Mouse (Mus musculus) forebrain, embryonic 11.5 days (tissue): ENCODE measurements at regions not wholly inside any gene's neighbourhood (a gene's known extent, or its start where the extent isn't known, plus 50 kb on each side); places are given as distances from the start of the nearest gene placed in this dataset.
"Not testable (repeated sequence)": the region's sequence is repeated elsewhere in the genome, so short reads cannot be mapped to it uniquely, and the experiment has no call there.

Experiments
- ATAC-seq: fragments of 200-750 bp; cut with Nextera tagmentation; replicated peaks from 2 replicates; pipeline ENCODE4 v1.8.0; 2017; ENCODE audit warnings: moderate TSS enrichment; ENCODE audit not compliant: low FRiP score
- DNase-seq: peaks from one replicate; pipeline ENCODE4 v3.0.0-alpha.2; 2017; ENCODE audit warnings: low spot score
- H3K27ac ChIP-seq: fragments of 300-500 bp; sonication (generic); 2 replicates; pipeline ENCODE4 v1.5.1; 2014; ENCODE audit warnings: low read depth, low read length
- H3K27me3 ChIP-seq: fragments of 300-500 bp; sonication (generic); 2 replicates; pipeline ENCODE4 v1.6.1; 2014; ENCODE audit warnings: mild to moderate bottlenecking, low read length, mixed read lengths; ENCODE audit not compliant: control insufficient read depth, insufficient read depth
- H3K36me3 ChIP-seq: fragments of 300-500 bp; sonication (generic); 2 replicates; pipeline ENCODE4 v1.6.1; 2014; ENCODE audit warnings: mild to moderate bottlenecking, low read length, moderate library complexity, mixed read lengths; ENCODE audit not compliant: control insufficient read depth, insufficient read depth
- H3K4me1 ChIP-seq: fragments of 300-500 bp; sonication (generic); replicated peaks from 2 replicates; pipeline ENCODE4 v1.6.1; 2014; ENCODE audit warnings: low read length, mixed read lengths; ENCODE audit not compliant: control insufficient read depth, insufficient read depth
- H3K4me2 ChIP-seq: fragments of 300-500 bp; sonication (generic); 2 replicates; pipeline ENCODE4 v1.6.1; 2014; ENCODE audit warnings: low read depth, mild to moderate bottlenecking, low read length, moderate library complexity, mixed read lengths; ENCODE audit not compliant: severe bottlenecking
- H3K4me3 ChIP-seq: fragments of 300-500 bp; sonication (generic); 2 replicates; pipeline ENCODE4 v1.5.1; 2014; ENCODE audit warnings: low read depth, low read length
- H3K9ac ChIP-seq: fragments of 300-500 bp; sonication (generic); 2 replicates; pipeline ENCODE4 v1.6.1; 2014; ENCODE audit warnings: low read length
- H3K9me3 ChIP-seq: fragments of 300-500 bp; sonication (generic); 2 replicates; pipeline ENCODE4 v1.6.1; 2016; ENCODE audit warnings: low read length, mixed read lengths; ENCODE audit not compliant: control insufficient read depth
- WGBS: fragments of 180-500 bp; shearing (Covaris S2); extraction: QIAGEN DNeasy Blood & Tissue Kit; methylation state at CpG from one replicate; pipeline ENCODE4 v1.1.7; 2014; 5-methylcytosine and 5-hydroxymethylcytosine counted together

GRCm38 (mm10) chr11:91213104-91213503 lies 364.3 kb downstream of the Kif2b start:
- Histone ChIP-seq H3K4me2 (no peak overlapping the region), H3K4me1 (no peaks in the 10 kb centered on the region), H3K27me3 (no peaks in the 10 kb centered on the region), H3K9me3 (no peaks in the 10 kb centered on the region), H3K9ac (no peak overlapping the region), H3K27ac (no peak overlapping the region), H3K36me3 (no peaks in the 10 kb centered on the region), H3K4me3 (no peak overlapping the region)
- no peak for DNase-seq
- ATAC-seq: no peak
- 75% methylated on average over 2 of the region's 2 CpGs for WGBS

- H3K27me3 ChIP-seq: no peaks in the 10 kb centered on the region
- no peak overlapping the region for H3K4me2 ChIP-seq
- 0 out of 2 replicates have a peak, but pooled peaks cover 3% of the 10 kb centered on the region for H3K4me1 ChIP-seq
- no peak for ATAC-seq
- H3K9me3 ChIP-seq: no peaks in the 10 kb centered on the region
- no peak overlapping the region for H3K9ac ChIP-seq
- H3K27ac ChIP-seq: no peak overlapping the region
- H3K4me3 ChIP-seq: no peak overlapping the region
- WGBS: 32% methylated on average over 7 of the region's 7 CpGs
- no peak for DNase-seq
- H3K36me3 ChIP-seq: no peaks in the 10 kb centered on the region
Measured at GRCm38 (mm10) chr11:91206470-91206869, 370.9 kb downstream of the Kif2b start.

GRCm38 (mm10) chr11:91204416-91204815 lies 372.9 kb downstream of the Kif2b start:
- no peak for DNase-seq
- Histone ChIP-seq H3K36me3 (no peaks in the 10 kb centered on the region), H3K4me3 (no peak overlapping the region), H3K27ac (no peak overlapping the region), H3K4me2 (no peak overlapping the region), H3K4me1 (0 out of 2 replicates have a peak, but pooled peaks cover 3% of the 10 kb centered on the region), H3K9me3 (no peaks in the 10 kb centered on the region), H3K27me3 (no peaks in the 10 kb centered on the region), H3K9ac (no peak overlapping the region)
- 72% methylated on average over 7 of the region's 7 CpGs for WGBS
- ATAC-seq: no peak

- no peaks in the 10 kb centered on the region; the same call in 1 of the 2 replicates for H3K4me1 ChIP-seq
- DNase-seq: no peak
- no peaks in the 10 kb centered on the region for H3K27me3 ChIP-seq
- no peak overlapping the region for H3K27ac ChIP-seq
- H3K9ac ChIP-seq: no peak overlapping the region
- no peak overlapping the region for H3K4me3 ChIP-seq
- ATAC-seq: 0 out of 2 replicates have a peak, but pooled peaks have one; percentile 39
- 8% methylated on average over 4 of the region's 4 CpGs for WGBS
- no peaks in the 10 kb centered on the region for H3K9me3 ChIP-seq
- no peak overlapping the region for H3K4me2 ChIP-seq
- H3K36me3 ChIP-seq: no peaks in the 10 kb centered on the region
Measured at GRCm38 (mm10) chr11:91196841-91197240, 380.5 kb downstream of the Kif2b start.

DNA sequence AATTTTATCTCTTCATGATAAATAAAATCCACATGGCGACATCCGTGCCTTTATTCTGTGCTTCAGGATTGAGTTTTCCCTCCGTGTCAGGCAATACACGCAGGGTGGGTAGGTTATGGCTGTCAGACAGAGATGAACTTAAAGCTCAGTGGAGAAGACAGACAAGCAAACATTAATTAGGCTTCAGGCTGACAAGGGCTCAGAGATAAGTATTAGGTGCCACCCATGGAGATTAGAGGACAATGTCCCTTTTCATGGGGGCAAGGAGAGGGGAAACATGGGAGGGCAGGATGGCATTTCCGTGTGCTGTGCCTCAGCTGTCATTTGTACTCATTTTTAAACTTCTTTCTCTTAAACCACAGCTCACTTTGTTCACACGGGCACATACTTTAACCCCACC lies 381.0 kb downstream of the Kif2b start:
- no peak overlapping the region for H3K4me3 ChIP-seq
- H3K27me3 ChIP-seq: no peaks in the 10 kb centered on the region
- H3K27ac ChIP-seq: no peak overlapping the region
- no peaks in the 10 kb centered on the region for H3K36me3 ChIP-seq
- DNase-seq (no peak), ATAC-seq (0 out of 2 replicates have a peak, but pooled peaks have one; percentile 36)
- 19% methylated on average over 6 of the region's 6 CpGs for WGBS
- H3K9me3 ChIP-seq: no peaks in the 10 kb centered on the region
- no peaks in the 10 kb centered on the region; the same call in 1 of the 2 replicates for H3K4me1 ChIP-seq
- no peak overlapping the region for H3K4me2 ChIP-seq
- H3K9ac ChIP-seq: no peak overlapping the region

- not testable (repeated sequence) for DNase-seq
- WGBS: 80% methylated on average over 2 of the region's 2 CpGs
Measured at GRCm38 (mm10) chr11:91167336-91167735, 410.0 kb downstream of the Kif2b start.

DNA sequence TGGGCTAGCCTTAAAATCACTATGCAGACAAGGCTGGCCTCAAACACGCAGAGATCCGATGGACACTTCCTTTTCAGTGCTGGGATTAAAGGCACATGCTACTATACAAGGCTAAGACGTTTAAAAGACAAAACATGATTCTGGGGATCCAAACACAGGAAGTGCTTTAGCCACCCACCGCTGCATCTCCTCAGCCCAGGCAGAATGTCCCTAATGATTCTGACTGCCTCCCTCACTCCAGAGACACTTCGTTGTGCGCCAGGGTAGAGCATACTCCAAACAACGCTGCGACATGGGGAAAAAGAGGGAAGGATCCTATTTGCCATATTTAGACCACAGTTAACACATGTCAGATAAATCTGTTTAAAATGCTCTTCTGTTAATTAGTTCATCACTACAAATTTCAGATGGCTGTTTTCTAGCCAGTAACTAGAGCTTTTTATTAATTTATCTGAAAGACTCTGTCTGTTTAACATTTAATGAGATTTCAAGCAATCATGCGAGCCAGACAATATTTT lies 443.5 kb downstream of the Kif2b start:
- WGBS: 72% methylated on average over 9 of the region's 9 CpGs
- H3K27me3 ChIP-seq: no peaks in the 10 kb centered on the region
- no peak overlapping the region for H3K9ac ChIP-seq
- DNase-seq (no peak), ATAC-seq (no peak)
- no peak overlapping the region for H3K4me2 ChIP-seq
- H3K4me3 ChIP-seq: no peak overlapping the region
- no peak overlapping the region for H3K27ac ChIP-seq
- H3K4me1 ChIP-seq: no peaks in the 10 kb centered on the region; the same call in 1 of the 2 replicates
- no peaks in the 10 kb centered on the region for H3K36me3 ChIP-seq
- no peaks in the 10 kb centered on the region for H3K9me3 ChIP-seq

More at GRCm38 (mm10) chr11:91167336-91167735, 410.0 kb downstream of the Kif2b start:
- not testable (repeated sequence) for H3K4me1 ChIP-seq, H3K36me3 ChIP-seq, H3K9me3 ChIP-seq, H3K4me2 ChIP-seq, H3K9ac ChIP-seq, H3K27ac ChIP-seq, ATAC-seq, H3K4me3 ChIP-seq, H3K27me3 ChIP-seq

DNA sequence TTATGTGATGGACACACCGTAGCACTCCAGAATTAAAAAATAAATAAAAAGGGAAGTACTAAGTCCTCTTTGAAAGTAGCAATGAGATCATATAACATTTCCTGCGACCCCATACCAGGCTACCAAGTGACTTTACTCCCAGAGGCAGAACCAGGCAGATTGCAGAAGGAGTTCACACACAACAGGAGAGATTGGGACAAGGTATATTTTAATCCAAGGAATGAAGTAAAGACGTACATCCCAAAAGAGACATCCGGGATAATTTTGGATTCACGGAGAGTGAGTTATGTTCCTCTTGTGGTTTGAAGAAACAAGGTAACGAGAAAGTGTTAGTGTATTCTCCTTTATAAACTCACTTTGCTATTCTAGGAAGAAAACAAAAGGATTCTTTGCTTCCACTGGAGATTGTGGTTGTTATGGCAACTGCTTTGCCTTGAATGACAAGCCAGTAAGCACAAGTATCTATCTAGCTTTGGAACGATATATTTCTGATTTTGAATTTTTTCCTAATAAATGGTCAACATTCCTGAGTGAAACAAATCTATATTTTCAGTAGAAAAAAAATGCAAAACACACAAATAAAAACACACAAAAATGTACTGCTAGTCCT lies 444.5 kb downstream of the Kif2b start:
- ATAC-seq (no peak), DNase-seq (no peak)
- Histone ChIP-seq H3K9ac (no peak overlapping the region), H3K27me3 (no peaks in the 10 kb centered on the region), H3K4me1 (no peaks in the 10 kb centered on the region; the same call in 1 of the 2 replicates), H3K27ac (no peak overlapping the region), H3K36me3 (no peaks in the 10 kb centered on the region), H3K4me3 (no peak overlapping the region), H3K4me2 (no peak overlapping the region), H3K9me3 (no peaks in the 10 kb centered on the region)
- WGBS: 60% methylated on average over 7 of the region's 7 CpGs

GRCm38 (mm10) chr11:91131960-91132359 lies 443.8 kb upstream of the Tom1l1 start:
- no peak overlapping the region for H3K9ac ChIP-seq
- no peak overlapping the region for H3K27ac ChIP-seq
- no peak overlapping the region for H3K4me2 ChIP-seq
- 0 out of 2 replicates have a peak, but pooled peaks have one; percentile 21 for ATAC-seq
- no peak for DNase-seq
- H3K4me1 ChIP-seq: no peaks in the 10 kb centered on the region; the same call in 1 of the 2 replicates
- no peaks in the 10 kb centered on the region for H3K9me3 ChIP-seq
- no peak overlapping the region for H3K4me3 ChIP-seq
- H3K36me3 ChIP-seq: no peaks in the 10 kb centered on the region
- WGBS: 29% methylated on average over 6 of the region's 6 CpGs
- no peaks in the 10 kb centered on the region for H3K27me3 ChIP-seq
